Comparison of ENCODE assay signal across 31 mouse cellular contexts in the genomic region with DNA sequence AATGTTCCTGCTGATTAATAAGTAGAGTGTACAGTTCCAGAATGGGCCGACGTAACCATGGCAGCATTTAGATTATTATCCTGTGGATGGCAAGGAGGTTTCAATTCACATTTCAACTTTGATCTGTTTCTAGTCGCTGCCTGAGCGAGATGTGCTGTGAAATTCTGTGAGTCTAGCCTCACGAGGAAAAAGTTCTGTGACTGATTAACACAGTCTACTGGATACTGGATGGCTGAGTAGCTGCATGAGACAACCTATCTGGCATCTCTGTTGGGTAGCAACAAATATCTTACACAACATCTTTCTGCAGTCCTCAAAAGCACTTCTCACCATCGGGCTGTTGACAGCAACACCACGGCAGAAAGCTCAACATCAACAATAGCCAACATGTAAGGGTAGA. TPM values are rescaled to one million over a fixed set of nuclear protein-coding genes. Genes with fewer than 3 reads are reported as not detected.
"Had no signal": no experiment of that assay in that cellular context is flagged by ENCODE, and none has a peak within 500 bp of the region (broad histone marks: within the 10 kb centered on the region; RNA-seq: fewer than 3 reads in every experiment).

No protein-coding gene starts in this region.

- H3K4me3 ChIP-seq: heart, adult 2 months; heart, embryonic 10.5 days; heart, embryonic 12.5 days; heart, embryonic 13.5 days; heart, embryonic 15.5 days; hindbrain, embryonic 10.5 days; hindbrain, embryonic 12.5 days; hindbrain, embryonic 13.5 days; hindbrain, embryonic 15.5 days; intestine, embryonic 15.5 days; kidney, embryonic 15.5 days; layer of hippocampus, adult 2 months; left cerebral cortex, adult 2 months had no signal

- H3K27me3 ChIP-seq: heart, embryonic 12.5 days; heart, embryonic 13.5 days; heart, embryonic 15.5 days; hindbrain, embryonic 15.5 days; intestine, embryonic 15.5 days had no signal

- H3K4me1 ChIP-seq: heart, embryonic 10.5 days; heart, embryonic 12.5 days; heart, embryonic 13.5 days; heart, embryonic 15.5 days; hindbrain, embryonic 10.5 days; hindbrain, embryonic 12.5 days; hindbrain, embryonic 13.5 days; hindbrain, embryonic 15.5 days; intestine, embryonic 15.5 days; kidney, embryonic 15.5 days had no signal

- H3K9me3 ChIP-seq: heart, embryonic 10.5 days; heart, embryonic 12.5 days; heart, embryonic 13.5 days; heart, embryonic 15.5 days; hindbrain, embryonic 10.5 days; hindbrain, embryonic 12.5 days; hindbrain, embryonic 13.5 days; hindbrain, embryonic 15.5 days; intestine, embryonic 15.5 days; kidney, embryonic 15.5 days had no signal

- H3K4me2 ChIP-seq: heart, embryonic 11.5 days; heart, embryonic 12.5 days; heart, embryonic 13.5 days; heart, embryonic 15.5 days; hindbrain, embryonic 12.5 days; hindbrain, embryonic 13.5 days; hindbrain, embryonic 14.5 days; hindbrain, embryonic 15.5 days; intestine, embryonic 15.5 days; kidney, embryonic 15.5 days had no signal

- DNase-seq: heart, adult 18-20 months; heart, adult 2 months; heart, postnatal 10 days; heart, postnatal 14 days; heart, postnatal 36 days; heart, postnatal 4 days; kidney, postnatal 4 days; layer of hippocampus, adult 9-11 months; layer of hippocampus, postnatal 36 days had no signal

- H3K36me3 ChIP-seq: heart, embryonic 10.5 days; heart, embryonic 12.5 days; heart, embryonic 13.5 days; heart, embryonic 15.5 days; hindbrain, embryonic 10.5 days; hindbrain, embryonic 12.5 days; hindbrain, embryonic 13.5 days; hindbrain, embryonic 15.5 days; intestine, embryonic 15.5 days; kidney, embryonic 15.5 days had no signal

- H3K27ac ChIP-seq: heart, adult 2 months; heart, embryonic 10.5 days; heart, embryonic 13.5 days; heart, embryonic 15.5 days; hindbrain, embryonic 10.5 days; hindbrain, embryonic 12.5 days; hindbrain, embryonic 13.5 days; hindbrain, embryonic 14.5 days; hindbrain, embryonic 15.5 days; hindbrain, postnatal 0 days; intestine, embryonic 15.5 days; kidney, embryonic 15.5 days; layer of hippocampus, adult 2 months; left cerebral cortex, adult 2 months had no signal

- H3K9ac ChIP-seq: heart, embryonic 12.5 days; heart, embryonic 13.5 days; heart, embryonic 15.5 days; hindbrain, embryonic 12.5 days; hindbrain, embryonic 13.5 days; hindbrain, embryonic 14.5 days; hindbrain, embryonic 15.5 days; intestine, embryonic 15.5 days; kidney, embryonic 15.5 days had no signal

- ATAC-seq: hindbrain, embryonic 16.5 days; hindbrain, postnatal 0 days; inflammation-experienced regulatory T-cells, adult 6 months; intestine, embryonic 15.5 days; intestine, embryonic 16.5 days; intestine, postnatal 0 days had no signal

RNA-seq across cellular contexts. Expression of a gene that starts 56.1 kb away (rescaled TPM):
- polyA plus RNA-seq: heart, adult 2 months; heart, embryonic 12.5 days; heart, embryonic 14.5 days; heart, embryonic 15.5 days; heart, postnatal 0 days; hindbrain, postnatal 0 days; inflammation-experienced regulatory T-cells, adult 6 months; large intestine, adult 2 months had no signal
